Mouse (Mus musculus) telencephalon, adult 2 months (tissue): ENCODE results near the gene Sorbs1.

Experiments used
- DNase-seq: peaks from one replicate; pipeline ENCODE4 v3.0.0-alpha.2; 2011; ENCODE audit warnings: low read depth, low spot score

Sorbs1 gene

GRCm38 (mm10) chr19:40512500-40513421, 818 bp downstream of the Sorbs1 start:
- DNase-seq: peak; percentile 11

- peak; percentile 13 for DNase-seq
These were observed 1.8 kb downstream of the Sorbs1 start for GRCm38 (mm10) chr19:40511679-40512309.

GRCm38 (mm10) chr19:40511100-40511439, 2.5 kb downstream of the Sorbs1 start:
- DNase-seq: peak; percentile 50

- peak; percentile 17 for DNase-seq
These were observed 3.0 kb downstream of the Sorbs1 start for GRCm38 (mm10) chr19:40510387-40511099.

- no peak for DNase-seq
These were observed 4.3 kb downstream of the Sorbs1 start for GRCm38 (mm10) chr19:40509274-40509673.

- no peak for DNase-seq
These were observed 4.7 kb downstream of the Sorbs1 start for GRCm38 (mm10) chr19:40508851-40509250.

GRCm38 (mm10) chr19:40506965-40507364, 6.6 kb downstream of the Sorbs1 start:
- no peak for DNase-seq

GRCm38 (mm10) chr19:40504336-40504735, 9.2 kb downstream of the Sorbs1 start:
- no peak for DNase-seq

GRCm38 (mm10) chr19:40499940-40500737, 13.4 kb downstream of the Sorbs1 start:
- no peak for DNase-seq

GRCm38 (mm10) chr19:40499141-40499540, 14.4 kb downstream of the Sorbs1 start:
- no peak for DNase-seq

GRCm38 (mm10) chr19:40498162-40498725, 15.3 kb downstream of the Sorbs1 start:
- no peak for DNase-seq

- no peak for DNase-seq
These were observed 16.9 kb downstream of the Sorbs1 start for GRCm38 (mm10) chr19:40496509-40497267.

- DNase-seq: no peak
These were observed 17.5 kb downstream of the Sorbs1 start for GRCm38 (mm10) chr19:40496071-40496470.

- DNase-seq: no peak
These were observed 20.7 kb downstream of the Sorbs1 start for GRCm38 (mm10) chr19:40492902-40493301.

GRCm38 (mm10) chr19:40491442-40491841, 22.1 kb downstream of the Sorbs1 start:
- no peak for DNase-seq

GRCm38 (mm10) chr19:40490765-40491164, 22.8 kb downstream of the Sorbs1 start:
- no peak for DNase-seq

GRCm38 (mm10) chr19:40489633-40490032, 23.9 kb downstream of the Sorbs1 start:
- no peak for DNase-seq

- no peak for DNase-seq
These were observed 24.6 kb downstream of the Sorbs1 start for GRCm38 (mm10) chr19:40488853-40489454.

- no peak for DNase-seq
These were observed 26.0 kb downstream of the Sorbs1 start for GRCm38 (mm10) chr19:40487561-40487960.

GRCm38 (mm10) chr19:40481115-40481514, 32.5 kb downstream of the Sorbs1 start:
- no peak for DNase-seq
